Comparison of ENCODE assay signal across 8 mouse cellular contexts in genomic region chr10:60760377-60760776, GRCm38 (mm10). TPM values are rescaled to one million over a fixed set of nuclear protein-coding genes. Genes with fewer than 3 reads are reported as not detected.
A peak's percentile ranks its signal among the peaks of the same experiment; 100 is the strongest.
DNase-seq lines count a peak whose midpoint lies in the region; ATAC-seq and TF ChIP-seq lines count a peak whose summit lies in the region.

No protein-coding gene starts in this region.

- 8% methylated on average over 14 of the region's 14 CpGs for WGBS in embryonic facial prominence, embryonic 12.5 days
- 5% methylated on average over 14 of the region's 14 CpGs for WGBS in midbrain, embryonic 13.5 days
- 4% methylated on average over 14 of the region's 14 CpGs for WGBS in small intestine, adult 2 months

- TF ChIP-seq CTCF in small intestine, adult 2 months (IDR thresholded peaks at IDR 0.05; ENCODE audit: extremely low read depth, insufficient read length, insufficient replicate concordance, low read depth, low read length) = peak; percentile 97

- H3K4me3 ChIP-seq in embryonic facial prominence, embryonic 12.5 days = no peak overlapping the region
- no peak overlapping the region for H3K4me3 ChIP-seq in midbrain, embryonic 13.5 days (replicated peaks)
- no peak overlapping the region for H3K4me3 ChIP-seq in small intestine, adult 2 months (ENCODE audit: low read depth, low read length)

- TF ChIP-seq POLR2A in small intestine, adult 2 months (IDR thresholded peaks at IDR 0.05; ENCODE audit: low read depth, low read length) = no peak

- H3K27me3 ChIP-seq in embryonic facial prominence, embryonic 12.5 days = no peaks in the 10 kb centered on the region
- H3K27me3 ChIP-seq in midbrain, embryonic 13.5 days = 0 out of 2 replicates have a peak, but pooled peaks cover 6% of the 10 kb centered on the region
- no peaks in the 10 kb centered on the region for H3K27me3 ChIP-seq in small intestine, adult 2 months (ENCODE audit: control insufficient read depth, insufficient read depth, low read length)

- no peak overlapping the region for H3K27ac ChIP-seq in embryonic facial prominence, embryonic 12.5 days
- H3K27ac ChIP-seq in midbrain, embryonic 13.5 days = no peak overlapping the region; the same call in 1 of the 2 replicates
- H3K27ac ChIP-seq in small intestine, adult 2 months (ENCODE audit: insufficient read depth, low read depth, low read length) = no peak overlapping the region

- peak; percentile 66 for DNase-seq in 3134 (ENCODE audit: extremely low read depth, insufficient read length, low spot score)
- peak; percentile 89 for DNase-seq in adrenal gland, postnatal 25 days
- DNase-seq in heart, adult 11 months = peak; percentile 99
- DNase-seq in kidney, adult 11 months = peak; percentile 91
- peak; percentile 96 for DNase-seq in left cerebral cortex, postnatal 4 days

- peaks cover 4% of the 10 kb centered on the region; the same call in 1 of the 2 replicates for H3K36me3 ChIP-seq in embryonic facial prominence, embryonic 12.5 days
- H3K36me3 ChIP-seq in midbrain, embryonic 13.5 days = no peaks in the 10 kb centered on the region
- peaks cover 3% of the 10 kb centered on the region; the same call in 1 of the 2 replicates for H3K36me3 ChIP-seq in small intestine, adult 2 months (ENCODE audit: control insufficient read depth, insufficient read depth, low read length)

- H3K9me3 ChIP-seq in embryonic facial prominence, embryonic 12.5 days = no peaks in the 10 kb centered on the region
- H3K9me3 ChIP-seq in midbrain, embryonic 13.5 days = no peaks in the 10 kb centered on the region

- H3K4me2 ChIP-seq in embryonic facial prominence, embryonic 12.5 days (replicated peaks) = no peak overlapping the region
- H3K4me2 ChIP-seq in midbrain, embryonic 13.5 days (replicated peaks) = no peak overlapping the region

- ATAC-seq in embryonic facial prominence, embryonic 12.5 days (ENCODE audit: insufficient number of reproducible peaks, insufficient read depth, low FRiP score, low TSS enrichment) = peak; percentile 79; the same call in 1 of the 2 replicates
- ATAC-seq in midbrain, embryonic 13.5 days = peak; percentile 88

- intact Hi-C loops in left cerebral cortex, postnatal 4 days (cut with DNase I) = no loop called here

- H3K9ac ChIP-seq in embryonic facial prominence, embryonic 12.5 days = no peak overlapping the region
- H3K9ac ChIP-seq in midbrain, embryonic 13.5 days (replicated peaks) = no peak overlapping the region

- no peaks in the 10 kb centered on the region for H3K4me1 ChIP-seq in embryonic facial prominence, embryonic 12.5 days
- no peaks in the 10 kb centered on the region for H3K4me1 ChIP-seq in midbrain, embryonic 13.5 days (replicated peaks)
- H3K4me1 ChIP-seq in small intestine, adult 2 months (ENCODE audit: control insufficient read depth, insufficient read depth, insufficient read length, low read length) = peaks cover 4% of the 10 kb centered on the region; the same call in 1 of the 2 replicates

RNA-seq across cellular contexts. Expression of gene Slc29a3, which starts 7.8 kb away (rescaled TPM):
- 24.8 and 42.0 TPM in 2 replicates for total RNA-seq in adrenal gland, postnatal 25 days (2021)
- 12.2 and 13.0 TPM in 2 replicates for polyA plus RNA-seq in embryonic facial prominence, embryonic 12.5 days (2016; fragmentation: Nextera tagmentation; extraction: Ambion mirVana)
- total RNA-seq in left cerebral cortex, postnatal 4 days (2021) = 10 to 100 TPM; 16.3 to 19.6 TPM
- 10.3 and 14.0 TPM in 2 replicates for polyA plus RNA-seq in midbrain, embryonic 13.5 days (2015; fragmentation: Nextera tagmentation; extraction: Ambion mirVana)
- polyA plus RNA-seq in small intestine, adult 2 months (2012; rRNA removed) = 3.8 and 5.0 TPM in 2 replicates
